ENCODE assay signal across 16 mouse cellular contexts in the genomic region with DNA sequence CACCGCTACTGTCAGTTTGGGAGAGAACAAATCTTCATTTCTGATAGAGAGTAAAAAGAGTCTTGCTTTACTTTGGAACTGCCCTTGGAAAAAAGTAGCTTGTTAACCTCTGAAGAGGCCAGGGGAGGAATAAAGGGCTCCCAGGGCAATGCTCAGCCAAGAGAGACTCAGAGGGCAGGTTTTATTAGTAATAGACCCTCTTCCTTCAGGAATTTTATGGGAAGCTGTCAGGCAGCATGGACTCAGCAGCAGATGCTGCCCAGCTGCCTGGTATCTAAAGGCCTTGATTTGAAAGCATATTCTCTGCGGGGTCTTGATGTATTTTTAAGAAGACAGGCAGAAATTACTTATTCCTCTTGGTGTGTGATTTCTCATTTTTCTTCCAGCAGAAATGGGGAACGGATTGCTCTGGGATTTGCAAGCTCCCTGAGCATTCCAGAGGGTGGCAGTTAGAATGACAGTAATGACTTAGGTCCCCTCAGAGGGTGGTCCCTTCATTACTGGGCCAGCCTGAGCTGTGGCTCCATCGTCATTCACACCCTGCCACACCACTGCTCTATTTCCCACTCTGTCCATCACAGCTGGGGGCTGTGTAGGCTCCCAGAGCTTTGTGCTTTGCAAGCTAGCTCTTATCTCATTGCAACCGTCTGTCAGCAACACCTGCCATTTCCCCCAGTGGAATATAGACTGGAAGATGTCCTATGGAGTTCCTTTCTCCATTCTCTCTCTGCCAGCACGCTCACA. TPM values are rescaled to one million over a fixed set of nuclear protein-coding genes. Genes with fewer than 3 reads are reported as not detected.
DNase-seq lines count a peak whose midpoint lies in the region; ATAC-seq and TF ChIP-seq lines count a peak whose summit lies in the region.
"Had no signal": no experiment of that assay in that cellular context is flagged by ENCODE, and none has a peak within 500 bp of the region (broad histone marks: within the 10 kb centered on the region; RNA-seq: fewer than 3 reads in every experiment).

No protein-coding gene starts in this region.

- no peaks in the 10 kb centered on the region for H3K27me3 ChIP-seq in heart, embryonic 11.5 days (ENCODE audit: control insufficient read depth, insufficient read depth, low read length)
- no peaks in the 10 kb centered on the region for H3K27me3 ChIP-seq in lung, embryonic 14.5 days (ENCODE audit: insufficient read depth, low read length)
- H3K27me3 ChIP-seq in hindbrain, embryonic 14.5 days (ENCODE audit: control insufficient read depth, insufficient read depth, low read length), result no peaks in the 10 kb centered on the region
- no peaks in the 10 kb centered on the region for H3K27me3 ChIP-seq in neural tube, embryonic 13.5 days
- H3K27me3 ChIP-seq: intestine, embryonic 15.5 days; limb, embryonic 13.5 days; liver, embryonic 15.5 days had no signal

- intact Hi-C loops in heart, postnatal 10 days (cut with DNase I), result no loop called here

- no peak overlapping the region for H3K9ac ChIP-seq in heart, embryonic 11.5 days (ENCODE audit: low read depth, low read length)
- H3K9ac ChIP-seq in lung, embryonic 14.5 days, result no peak overlapping the region
- H3K9ac ChIP-seq in hindbrain, embryonic 14.5 days, result no peak overlapping the region
- no peak overlapping the region for H3K9ac ChIP-seq in neural tube, embryonic 13.5 days
- H3K9ac ChIP-seq: intestine, embryonic 15.5 days; limb, embryonic 13.5 days; liver, embryonic 15.5 days had no signal

- no peaks in the 10 kb centered on the region for H3K4me1 ChIP-seq in heart, embryonic 11.5 days (ENCODE audit: control insufficient read depth, insufficient read depth, low read length)
- no peaks in the 10 kb centered on the region for H3K4me1 ChIP-seq in lung, embryonic 14.5 days (ENCODE audit: insufficient read depth)
- no peaks in the 10 kb centered on the region for H3K4me1 ChIP-seq in hindbrain, embryonic 14.5 days (replicated peaks; ENCODE audit: control insufficient read depth, insufficient read depth, low read length)
- H3K4me1 ChIP-seq in neural tube, embryonic 13.5 days (replicated peaks), result peaks cover 10% of the 10 kb centered on the region
- H3K4me1 ChIP-seq: intestine, embryonic 15.5 days; limb, embryonic 13.5 days; liver, embryonic 15.5 days had no signal

- no peak overlapping the region for H3K27ac ChIP-seq in heart, embryonic 11.5 days (ENCODE audit: low read depth, low read length)
- no peak overlapping the region for H3K27ac ChIP-seq in lung, embryonic 14.5 days (ENCODE audit: low read depth)
- H3K27ac ChIP-seq in hindbrain, embryonic 14.5 days, result peak overlapping the region; percentile 47; the same call in 1 of the 2 replicates
- peak overlapping the region; percentile 33 for H3K27ac ChIP-seq in neural tube, embryonic 13.5 days (replicated peaks)
- H3K27ac ChIP-seq: intestine, embryonic 15.5 days; limb, embryonic 13.5 days; liver, embryonic 15.5 days had no signal

- no peak for DNase-seq in heart, postnatal 10 days
- peak; percentile 12 for DNase-seq in lung, embryonic 14.5 days
- DNase-seq in lung, postnatal 4 days, result no peak
- DNase-seq in hindbrain, embryonic 14.5 days (ENCODE audit: low spot score), result peak; percentile 36
- no peak for DNase-seq in cerebellum, adult 9-10 months
- DNase-seq: cerebellum, adult 11-12 months; heart, adult 18-20 months; layer of hippocampus, adult 9-11 months; lung, postnatal 14 days; right cerebral cortex, postnatal 14 days; thymus, postnatal 4 days had no signal

- H3K36me3 ChIP-seq in heart, embryonic 11.5 days (ENCODE audit: control insufficient read depth, insufficient read depth, low read length), result no peaks in the 10 kb centered on the region
- H3K36me3 ChIP-seq in lung, embryonic 14.5 days (ENCODE audit: insufficient read depth), result no peaks in the 10 kb centered on the region
- H3K36me3 ChIP-seq in hindbrain, embryonic 14.5 days (replicated peaks; ENCODE audit: control insufficient read depth, insufficient read depth), result no peaks in the 10 kb centered on the region
- no peaks in the 10 kb centered on the region for H3K36me3 ChIP-seq in neural tube, embryonic 13.5 days
- H3K36me3 ChIP-seq: intestine, embryonic 15.5 days; limb, embryonic 13.5 days; liver, embryonic 15.5 days had no signal

- ATAC-seq in heart, embryonic 11.5 days (replicated peaks; ENCODE audit: insufficient number of reproducible peaks, low FRiP score, low TSS enrichment), result peak; percentile 46; the same call in 1 of the 2 replicates
- peak; percentile 84; the same call in 1 of the 2 replicates for ATAC-seq in lung, embryonic 14.5 days (ENCODE audit: insufficient read depth)
- peak; percentile 77; the same call in 1 of the 2 replicates for ATAC-seq in hindbrain, embryonic 14.5 days (ENCODE audit: low FRiP score)
- ATAC-seq in neural tube, embryonic 13.5 days (ENCODE audit: low read depth), result peak; percentile 71
- ATAC-seq: intestine, embryonic 15.5 days had no signal

- no peak overlapping the region for H3K4me3 ChIP-seq in heart, embryonic 11.5 days (ENCODE audit: low read depth, low read length)
- no peak overlapping the region for H3K4me3 ChIP-seq in lung, embryonic 14.5 days (ENCODE audit: low read depth, low read length)
- no peak overlapping the region for H3K4me3 ChIP-seq in hindbrain, embryonic 14.5 days (replicated peaks; ENCODE audit: low read length)
- H3K4me3 ChIP-seq in neural tube, embryonic 13.5 days, result no peak overlapping the region
- H3K4me3 ChIP-seq: intestine, embryonic 15.5 days; limb, embryonic 13.5 days; liver, embryonic 15.5 days had no signal

- WGBS in heart, embryonic 11.5 days (ENCODE audit: insufficient replicate concordance), result 45% methylated on average over 6 of the region's 6 CpGs
- 35% methylated on average over 6 of the region's 6 CpGs for whole genome bisulfite sequencing in lung, embryonic 14.5 days
- 43% methylated on average over 6 of the region's 6 CpGs for WGBS in hindbrain, embryonic 14.5 days
- WGBS in neural tube, embryonic 13.5 days, result 44% methylated on average over 6 of the region's 6 CpGs

- H3K9me3 ChIP-seq in heart, embryonic 11.5 days (replicated peaks; ENCODE audit: control insufficient read depth, low read length), result no peaks in the 10 kb centered on the region
- H3K9me3 ChIP-seq in lung, embryonic 14.5 days (ENCODE audit: low read depth, low read length), result no peaks in the 10 kb centered on the region
- no peaks in the 10 kb centered on the region for H3K9me3 ChIP-seq in hindbrain, embryonic 14.5 days (ENCODE audit: control insufficient read depth, low read length)
- H3K9me3 ChIP-seq in neural tube, embryonic 13.5 days, result no peaks in the 10 kb centered on the region
- H3K9me3 ChIP-seq: intestine, embryonic 15.5 days; limb, embryonic 13.5 days; liver, embryonic 15.5 days had no signal

- TF ChIP-seq CTCF in lung, embryonic 14.5 days (IDR thresholded peaks at IDR 0.05; ENCODE audit: low read depth), result no peak

- no peak overlapping the region for H3K4me2 ChIP-seq in heart, embryonic 11.5 days
- no peak overlapping the region for H3K4me2 ChIP-seq in lung, embryonic 14.5 days
- H3K4me2 ChIP-seq in hindbrain, embryonic 14.5 days (replicated peaks), result no peak overlapping the region
- H3K4me2 ChIP-seq in neural tube, embryonic 13.5 days, result no peak overlapping the region
- H3K4me2 ChIP-seq: intestine, embryonic 15.5 days; limb, embryonic 13.5 days; liver, embryonic 15.5 days had no signal

RNA-seq across cellular contexts. Expression of a gene that starts 39.7 kb away (rescaled TPM):
- 7.6 and 11.3 TPM in 2 replicates for polyA plus RNA-seq in heart, embryonic 11.5 days (2014; fragmentation: Nextera tagmentation; extraction: Ambion mirVana)
- 10 to 100 TPM; 26.2 to 28.3 TPM for total RNA-seq in heart, postnatal 10 days (2021)
- 10.3 and 11.0 TPM in 2 replicates for polyA plus RNA-seq in lung, embryonic 14.5 days (2014; fragmentation: Nextera tagmentation; extraction: Ambion mirVana)
- 3.5 and 4.5 TPM in 2 replicates for polyA plus RNA-seq in hindbrain, embryonic 14.5 days (2014; fragmentation: Nextera tagmentation; extraction: Ambion mirVana)
- polyA plus RNA-seq in neural tube, embryonic 13.5 days (2015; fragmentation: Nextera tagmentation; extraction: Ambion mirVana), result 4.1 and 4.3 TPM in 2 replicates

Comparison
In these comparisons a context has a peak if more than half of its experiments do, and no peak if none do; other contexts are left out.
1. DNase-seq: peak in lung, embryonic 14.5 days (single experiment) and hindbrain, embryonic 14.5 days (single experiment); none in heart, postnatal 10 days (0 of 2), lung, postnatal 4 days (0 of 2) and cerebellum, adult 9-10 months (single experiment).
2. H3K27ac ChIP-seq: peak in hindbrain, embryonic 14.5 days (single experiment) and neural tube, embryonic 13.5 days (single experiment); none in heart, embryonic 11.5 days (single experiment) and lung, embryonic 14.5 days (single experiment).
3. Peak in every context shown above with its lines, with median percentiles within 50 percentile points of each other: ATAC-seq.